Mouse (Mus musculus) G1E (cell line): ENCODE measurements at regions not wholly inside any gene's neighbourhood (a gene's known extent, or its start where the extent isn't known, plus 50 kb on each side); places are given as distances from the start of the nearest gene placed in this dataset.
"Not testable (repeated sequence)": the region's sequence is repeated elsewhere in the genome, so short reads cannot be mapped to it uniquely, and the experiment has no call there.

Experiments
- ATAC-seq: 2 replicates; pipeline ENCODE4 v1.8.0; 2016; ENCODE audit warnings: mild to moderate bottlenecking; ENCODE audit not compliant: insufficient number of reproducible peaks, poor library complexity, low FRiP score, severe bottlenecking; ENCODE audit errors: extremely low read depth
- DNase-seq: peaks from one replicate; pipeline ENCODE4 v3.0.0; 2012; ENCODE audit warnings: low spot score
- H3K27me3 ChIP-seq: 2 replicates; pipeline ENCODE4 v1.6.1; 2012; ENCODE audit warnings: mild to moderate bottlenecking, low read length, inconsistent platforms; ENCODE audit not compliant: insufficient read depth
- H3K36me3 ChIP-seq: replicated peaks from 2 replicates; pipeline ENCODE3; 2012; ENCODE audit warnings: mild to moderate bottlenecking, inconsistent platforms
- H3K4me1 ChIP-seq: 2 replicates; pipeline ENCODE4 v1.6.1; 2012; ENCODE audit warnings: low read depth, low read length, inconsistent platforms, mixed read lengths; ENCODE audit not compliant: insufficient read depth
- H3K4me3 ChIP-seq: 2 replicates; pipeline ENCODE4 v1.5.1; 2012; ENCODE audit warnings: low read depth, mild to moderate bottlenecking, inconsistent platforms, low read length, moderate library complexity, mixed read lengths
- H3K9me3 ChIP-seq: replicated peaks from 2 replicates; pipeline ENCODE4 v1.6.1; 2012; ENCODE audit warnings: inconsistent platforms
- CTCF ChIP-seq: IDR thresholded peaks from 2 replicates; pipeline ENCODE4 v1.5.1; 2012; ENCODE audit warnings: low read depth, low read length, inconsistent platforms, mixed read lengths
- GATA1 ChIP-seq: IDR thresholded peaks from 2 replicates; pipeline ENCODE4 v1.6.1; 2012; ENCODE audit warnings: borderline replicate concordance, low read length, inconsistent platforms, mixed read lengths
- GATA2 ChIP-seq: IDR thresholded peaks from 2 replicates; pipeline ENCODE4 v1.6.1; 2012; ENCODE audit warnings: low read depth, low read length, inconsistent platforms, borderline replicate concordance
- POLR2AphosphoS5 ChIP-seq: IDR thresholded peaks from 2 replicates; pipeline ENCODE4 v1.6.1; 2012; ENCODE audit warnings: low read depth, low read length, inconsistent platforms; ENCODE audit not compliant: insufficient replicate concordance
- TAL1 ChIP-seq: conservative IDR thresholded peaks from 2 replicates; pipeline ENCODE4 v1.6.1; 2012; ENCODE audit warnings: low read depth, low read length, inconsistent platforms, mixed read lengths

GRCm38 (mm10) chr15:93010629-93011028 is 264.4 kb downstream of the Gxylt1 start:
- Histone ChIP-seq H3K4me1 (no peaks in the 10 kb centered on the region), H3K4me3 (no peak overlapping the region), H3K27me3 (no peaks in the 10 kb centered on the region), H3K36me3 (no peaks in the 10 kb centered on the region), H3K9me3 (peaks cover 39% of the 10 kb centered on the region)
- ATAC-seq (no peak), DNase-seq (no peak)
- TF ChIP-seq POLR2AphosphoS5 (no peak), TAL1 (no peak), GATA2 (no peak), GATA1 (no peak), CTCF (no peak)

- TF ChIP-seq GATA2 (no peak), GATA1 (no peak), TAL1 (no peak), CTCF (no peak), POLR2AphosphoS5 (no peak)
- DNase-seq (no peak), ATAC-seq (no peak)
- Histone ChIP-seq H3K27me3 (no peaks in the 10 kb centered on the region), H3K4me3 (no peak overlapping the region), H3K4me1 (no peaks in the 10 kb centered on the region), H3K9me3 (peaks cover 51% of the 10 kb centered on the region), H3K36me3 (no peaks in the 10 kb centered on the region)
Measured at GRCm38 (mm10) chr15:93005751-93006231, 269.2 kb downstream of the Gxylt1 start.

GRCm38 (mm10) chr15:93005186-93005585 is 269.8 kb downstream of the Gxylt1 start:
- H3K9me3 ChIP-seq, result peaks cover 50% of the 10 kb centered on the region
- not testable (repeated sequence) for ATAC-seq

GRCm38 (mm10) chr15:93004551-93004950 is 270.4 kb downstream of the Gxylt1 start:
- Histone ChIP-seq H3K36me3 (no peaks in the 10 kb centered on the region), H3K9me3 (peaks cover 49% of the 10 kb centered on the region), H3K4me1 (no peaks in the 10 kb centered on the region), H3K4me3 (no peak overlapping the region), H3K27me3 (no peaks in the 10 kb centered on the region)
- DNase-seq, result no peak
- TF ChIP-seq GATA2 (no peak), TAL1 (no peak), GATA1 (no peak), POLR2AphosphoS5 (no peak), CTCF (no peak)
- ATAC-seq, result no peak

More at GRCm38 (mm10) chr15:93005186-93005585, 269.8 kb downstream of the Gxylt1 start:
- DNase-seq, H3K4me3 ChIP-seq, H3K36me3 ChIP-seq, H3K27me3 ChIP-seq, H3K4me1 ChIP-seq: not testable (repeated sequence)

GRCm38 (mm10) chr15:93003233-93003632 is 271.7 kb downstream of the Gxylt1 start:
- Histone ChIP-seq H3K4me1 (no peaks in the 10 kb centered on the region), H3K9me3 (peaks cover 44% of the 10 kb centered on the region), H3K27me3 (no peaks in the 10 kb centered on the region), H3K4me3 (no peak overlapping the region), H3K36me3 (no peaks in the 10 kb centered on the region)
- TF ChIP-seq CTCF, result no peak
- TF ChIP-seq TAL1, result no peak
- no peak for TF ChIP-seq GATA2
- ATAC-seq (no peak), DNase-seq (no peak)

- no peak for ATAC-seq
- Histone ChIP-seq H3K4me3 (no peak overlapping the region), H3K4me1 (no peaks in the 10 kb centered on the region)
Measured at GRCm38 (mm10) chr15:93002002-93002904, 272.7 kb downstream of the Gxylt1 start.

More at GRCm38 (mm10) chr15:93002002-93002904, 272.7 kb downstream of the Gxylt1 start:
- no peaks in the 10 kb centered on the region for H3K36me3 ChIP-seq
- TF ChIP-seq GATA1, result no peak
- no peak for TF ChIP-seq CTCF
- TF ChIP-seq POLR2AphosphoS5, result no peak
- no peak for TF ChIP-seq GATA2
- no peak for TF ChIP-seq TAL1
- H3K9me3 ChIP-seq, result peaks cover 43% of the 10 kb centered on the region
- H3K27me3 ChIP-seq, result no peaks in the 10 kb centered on the region
- no peak for DNase-seq
